Mouse (Mus musculus) small intestine, adult 2 months (tissue): Measurements from ENCODE around the gene Arhgef15. TPM values are rescaled to one million over a fixed set of nuclear protein-coding genes. Genes with fewer than 3 reads are reported as not detected.
A peak's percentile ranks its signal among the peaks of the same experiment; 100 is the strongest.

Source experiments
- H3K27ac ChIP-seq: fragments of 200-500 bp; 2 replicates; pipeline ENCODE4 v1.5.1; 2012; ENCODE audit warnings: low read depth, low read length, control low read depth, inconsistent platforms; ENCODE audit not compliant: insufficient read depth
- H3K27me3 ChIP-seq: fragments of 200-500 bp; 2 replicates; pipeline ENCODE4 v1.6.1; 2012; ENCODE audit warnings: mild to moderate bottlenecking, moderate library complexity, low read length, inconsistent platforms; ENCODE audit not compliant: control insufficient read depth, insufficient read depth
- H3K36me3 ChIP-seq: fragments of 200-500 bp; 2 replicates; pipeline ENCODE4 v1.6.1; 2012; ENCODE audit warnings: mild to moderate bottlenecking, low read length, control low read depth, inconsistent platforms; ENCODE audit not compliant: control insufficient read depth, insufficient read depth
- H3K4me1 ChIP-seq: fragments of 200-500 bp; 2 replicates; pipeline ENCODE4 v1.6.1; 2012; ENCODE audit warnings: low read length, inconsistent platforms, mixed read lengths; ENCODE audit not compliant: control insufficient read depth, insufficient read depth, insufficient read length
- H3K4me3 ChIP-seq: fragments of 200-500 bp; 2 replicates; pipeline ENCODE4 v1.5.1; 2012; ENCODE audit warnings: low read depth, mild to moderate bottlenecking, control low read depth, inconsistent platforms, low read length, moderate library complexity
- CTCF ChIP-seq: fragments of 200-500 bp; IDR thresholded peaks from 2 replicates; pipeline ENCODE4 v1.5.1; 2012; ENCODE audit warnings: low read depth, mild to moderate bottlenecking, control low read depth, inconsistent platforms, low read length, moderate library complexity, mixed read lengths; ENCODE audit not compliant: insufficient replicate concordance, insufficient read length; ENCODE audit errors: extremely low read depth
- POLR2A ChIP-seq: fragments of 200-500 bp; IDR thresholded peaks from 2 replicates; pipeline ENCODE4 v1.6.1; 2012; ENCODE audit warnings: low read depth, mild to moderate bottlenecking, control low read depth, inconsistent platforms, low read length, moderate library complexity
- WGBS: fragments of 180-500 bp; shearing (Covaris S2); methylation state at CpG from one replicate; pipeline ENCODE4 v1.1.7; 2018; 5-methylcytosine and 5-hydroxymethylcytosine counted together
- polyA plus RNA-seq: library from polyadenylated mRNA; depleted of rRNA; stranded (reverse); fragments of >200 nt; gene quantifications from 2 replicates; pipeline ENCODE4 v1.2.3, GENCODE M21; 2012

The Arhgef15 gene
- polyA plus RNA-seq, 1 experiment: 19.5 TPM

DNA sequence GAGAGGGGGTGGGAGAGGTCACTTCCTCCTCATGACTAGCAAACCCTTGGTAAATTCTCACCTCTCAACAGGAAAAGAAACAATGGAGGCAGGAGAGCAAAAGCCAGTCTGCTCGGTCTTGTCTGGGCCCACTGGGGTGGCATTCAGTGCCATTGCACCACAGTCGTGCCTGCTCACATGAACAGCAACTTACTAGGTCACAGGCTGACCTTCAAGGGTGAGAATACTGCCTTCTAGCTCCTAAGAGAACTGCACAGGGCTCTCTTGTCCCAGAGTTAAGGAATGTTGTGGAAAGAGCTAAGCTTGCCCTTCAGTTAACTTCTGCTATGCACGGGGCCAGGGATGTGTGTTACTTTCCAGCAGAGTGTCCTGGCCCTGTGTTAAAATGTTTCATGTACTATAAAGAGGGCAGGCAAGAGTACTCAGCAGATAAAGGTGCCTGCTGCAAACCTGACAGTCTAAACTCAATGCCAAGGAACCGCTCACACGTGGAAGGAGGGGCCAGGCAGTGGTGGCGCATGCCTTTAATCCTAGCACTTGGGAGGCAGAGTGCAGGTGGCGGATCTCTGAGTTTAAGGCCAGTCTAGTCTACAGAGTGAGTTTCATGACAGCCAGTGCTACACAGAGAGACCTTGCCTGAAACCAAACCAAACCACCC lies 48.3 kb downstream of the Arhgef15 start:
- Histone ChIP-seq H3K27ac (no peak overlapping the region), H3K36me3 (peaks cover 26% of the 10 kb centered on the region), H3K4me3 (no peak overlapping the region), H3K4me1 (peaks cover 7% of the 10 kb centered on the region; the same call in 1 of the 2 replicates), H3K27me3 (no peaks in the 10 kb centered on the region)
- TF ChIP-seq POLR2A: no peak
- no peak for TF ChIP-seq CTCF
- 31% methylated on average over 7 of the region's 7 CpGs for WGBS

DNA sequence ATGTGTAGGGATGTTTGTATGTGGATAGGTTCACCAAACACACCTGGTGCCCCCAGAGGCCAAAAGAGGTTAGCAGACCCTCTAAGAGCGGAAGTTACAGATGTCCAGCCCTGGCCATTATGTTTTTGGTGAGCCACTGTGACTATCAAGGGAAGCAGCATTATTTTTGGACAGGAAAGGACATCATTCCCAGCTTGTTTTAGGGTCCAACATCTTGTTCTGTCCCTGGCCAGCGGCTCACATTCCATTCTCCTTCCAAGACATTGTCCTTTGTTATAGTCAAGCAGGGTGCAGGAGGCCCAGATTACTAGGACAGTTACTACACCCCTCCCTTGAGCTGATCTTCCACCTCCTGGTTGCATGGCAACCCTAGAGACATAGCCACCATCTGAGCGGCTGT lies 50.0 kb downstream of the Arhgef15 start:
- Histone ChIP-seq H3K4me3 (no peak overlapping the region), H3K36me3 (peaks cover 35% of the 10 kb centered on the region), H3K27me3 (no peaks in the 10 kb centered on the region), H3K27ac (no peak overlapping the region), H3K4me1 (peaks cover 7% of the 10 kb centered on the region; the same call in 1 of the 2 replicates)
- 76% methylated on average over 3 of the region's 3 CpGs for WGBS
- TF ChIP-seq POLR2A (no peak), CTCF (no peak)

DNA sequence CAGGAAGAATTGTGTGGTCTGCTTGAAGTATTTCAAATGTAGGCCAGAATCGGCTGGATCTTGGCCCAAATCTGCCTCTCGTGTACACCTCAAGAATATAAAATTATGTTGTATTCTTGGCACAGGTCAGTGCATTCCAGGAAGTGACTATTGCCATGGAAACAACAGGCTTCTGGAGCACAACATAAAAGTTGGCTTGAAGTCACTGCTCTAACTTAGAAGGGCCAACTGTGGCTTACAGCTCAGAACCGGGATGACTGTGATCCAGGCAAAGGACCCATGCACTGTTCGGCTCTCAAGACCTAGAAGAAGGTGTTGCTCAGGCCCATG lies 50.9 kb downstream of the Arhgef15 start:
- Histone ChIP-seq H3K27me3 (no peaks in the 10 kb centered on the region), H3K4me1 (peaks cover 3% of the 10 kb centered on the region; the same call in 1 of the 2 replicates), H3K27ac (no peak overlapping the region), H3K36me3 (peaks cover 35% of the 10 kb centered on the region), H3K4me3 (no peak overlapping the region)
- no peak for TF ChIP-seq CTCF
- no peak for TF ChIP-seq POLR2A
- WGBS: 52% methylated on average over 4 of the region's 4 CpGs

DNA sequence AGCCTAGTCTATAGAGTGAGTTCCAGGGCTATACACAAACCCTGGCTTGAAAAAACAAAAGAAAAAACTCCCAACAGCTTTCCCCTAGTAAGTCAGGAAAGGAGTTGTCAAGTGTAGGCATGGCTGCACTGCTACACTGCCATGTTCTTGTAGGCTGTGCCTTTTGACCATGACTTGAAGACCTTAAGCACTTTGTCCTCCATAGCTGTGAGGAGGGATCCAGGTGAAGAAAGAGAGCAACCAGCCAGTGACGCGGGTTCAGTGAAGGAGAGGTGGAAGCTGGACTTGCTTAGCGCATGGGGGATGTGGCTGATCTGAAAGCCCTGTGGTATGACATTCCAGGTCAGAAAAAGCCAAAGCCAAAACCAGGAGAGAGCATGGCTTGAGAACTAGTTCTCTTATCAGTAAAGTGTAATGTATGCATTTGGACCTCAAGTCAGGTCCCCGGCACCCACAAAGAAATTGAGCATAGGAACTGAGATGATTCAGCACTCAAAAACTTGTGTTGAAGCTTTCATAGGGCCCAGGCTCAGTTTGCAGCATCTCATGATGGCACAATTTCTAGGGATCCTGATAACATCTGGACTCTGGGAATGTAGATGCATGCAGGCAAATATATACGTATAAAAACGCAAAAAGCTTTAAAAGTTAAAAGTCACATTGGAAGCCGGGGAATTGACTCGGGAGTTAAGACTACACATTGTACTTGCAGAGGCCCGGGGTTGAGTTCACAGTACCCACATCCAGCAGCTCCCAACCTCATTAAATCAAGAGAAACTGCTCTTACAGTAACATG lies 51.4 kb downstream of the Arhgef15 start:
- Histone ChIP-seq H3K4me3 (no peak overlapping the region), H3K4me1 (peaks cover 6% of the 10 kb centered on the region), H3K27me3 (no peaks in the 10 kb centered on the region), H3K36me3 (peaks cover 35% of the 10 kb centered on the region), H3K27ac (no peak overlapping the region)
- WGBS: 87% methylated on average over 9 of the region's 9 CpGs
- TF ChIP-seq POLR2A (no peak), CTCF (no peak)

DNA sequence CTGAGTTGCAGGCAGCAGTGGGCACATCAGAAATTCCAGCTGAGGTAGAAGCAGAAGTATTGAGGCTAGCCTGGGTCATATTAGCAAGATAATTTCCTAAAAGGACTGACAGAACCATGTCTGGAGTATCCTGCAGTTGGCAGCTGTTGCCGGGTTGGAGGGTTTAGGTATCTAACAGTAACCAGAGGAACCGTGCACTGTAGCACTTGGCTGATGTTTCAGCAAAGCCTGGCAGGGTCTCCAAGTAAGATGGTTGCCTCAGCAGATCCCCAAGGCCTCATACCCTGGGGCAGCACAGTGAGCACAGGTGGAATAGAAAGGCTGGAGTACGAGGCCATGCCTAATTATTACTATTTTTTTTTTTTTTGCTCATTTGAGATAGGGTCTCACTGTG lies 52.1 kb downstream of the Arhgef15 start:
- TF ChIP-seq CTCF (no peak), POLR2A (no peak)
- Histone ChIP-seq H3K27me3 (no peaks in the 10 kb centered on the region), H3K4me3 (no peak overlapping the region), H3K4me1 (peaks cover 8% of the 10 kb centered on the region), H3K27ac (no peak overlapping the region), H3K36me3 (peaks cover 35% of the 10 kb centered on the region)
- 83% methylated on average over 3 of the region's 3 CpGs for WGBS

DNA sequence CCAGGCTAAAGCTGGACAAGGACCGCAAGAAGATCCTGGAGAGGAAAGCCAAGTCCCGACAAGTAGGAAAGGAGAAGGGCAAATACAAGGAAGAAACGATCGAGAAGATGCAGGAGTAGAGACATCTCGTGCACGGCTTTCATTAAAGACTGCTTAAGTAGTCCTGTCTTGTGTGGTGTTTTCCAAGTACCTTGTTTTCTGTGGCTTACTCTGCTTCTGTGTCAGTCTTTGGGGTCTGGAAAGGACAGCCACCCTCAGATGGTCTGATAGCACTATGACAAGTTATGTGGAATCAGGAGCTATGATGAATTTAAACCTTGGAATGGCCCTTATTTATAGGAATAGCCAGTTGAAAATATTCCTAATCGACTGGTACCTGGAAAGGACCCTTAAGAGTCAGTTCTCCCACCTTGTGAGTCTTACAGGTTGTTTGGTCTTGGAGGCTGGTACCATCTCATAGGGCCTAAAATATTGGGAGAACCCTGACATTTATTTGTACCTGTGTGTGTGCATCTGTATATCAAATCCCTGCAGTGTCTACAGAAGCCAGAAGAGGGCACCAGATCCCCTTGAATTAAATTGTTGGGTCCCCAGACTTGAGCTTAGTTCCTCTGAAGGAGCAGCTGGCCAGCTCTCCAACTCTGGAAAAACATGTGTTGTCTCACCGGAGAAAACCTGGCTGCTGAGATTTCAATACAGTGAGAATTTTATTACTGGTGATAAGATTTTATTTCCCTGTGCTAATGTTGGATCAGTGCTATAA lies 52.7 kb downstream of the Arhgef15 start:
- Histone ChIP-seq H3K36me3 (peaks cover 35% of the 10 kb centered on the region), H3K27me3 (no peaks in the 10 kb centered on the region), H3K4me3 (no peak overlapping the region), H3K4me1 (peaks cover 8% of the 10 kb centered on the region), H3K27ac (no peak overlapping the region)
- WGBS: 64% methylated on average over 8 of the region's 8 CpGs
- TF ChIP-seq CTCF: peak; percentile 52; the same call in 1 of the 2 replicates
- no peak for TF ChIP-seq POLR2A

DNA sequence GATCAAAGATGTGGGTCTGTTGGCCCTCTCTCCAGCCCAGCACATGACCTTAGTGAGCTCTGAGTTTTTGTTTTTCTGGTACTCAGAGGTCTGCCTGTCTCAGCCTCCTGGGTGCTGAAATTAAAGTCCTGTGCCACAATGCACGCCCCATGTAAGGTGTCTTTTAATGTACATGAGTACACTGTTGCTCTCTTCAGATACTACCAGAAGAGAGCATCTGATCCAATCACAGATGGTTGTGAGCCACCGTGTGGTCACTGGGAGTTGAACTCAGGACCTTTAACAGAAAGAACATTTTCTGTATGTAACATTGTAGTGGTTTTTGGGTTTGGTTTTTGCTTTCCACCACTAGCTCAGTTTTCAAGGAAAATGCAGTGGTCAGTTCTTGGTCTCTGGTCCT lies 53.5 kb downstream of the Arhgef15 start:
- WGBS: 71% methylated on average over 2 of the region's 2 CpGs
- H3K4me1 ChIP-seq: peaks cover 7% of the 10 kb centered on the region
- H3K36me3 ChIP-seq: peaks cover 35% of the 10 kb centered on the region
- TF ChIP-seq POLR2A (no peak), CTCF (no peak)
- H3K4me3 ChIP-seq: no peak overlapping the region
- H3K27ac ChIP-seq: no peak overlapping the region
- no peaks in the 10 kb centered on the region for H3K27me3 ChIP-seq
